Mouse (Mus musculus) layer of hippocampus, adult 2 months (tissue): ENCODE results near the gene Slc5a6. TPM values are rescaled to one million over a fixed set of nuclear protein-coding genes. Genes with fewer than 3 reads are reported as not detected.
A peak's percentile ranks its signal among the peaks of the same experiment; 100 is the strongest.

ENCODE experiments used
- DNase-seq, 2 experiments: peaks; one replicate each; pipeline ENCODE4 v3.0.0; 2022; ENCODE audit warnings: low spot score in 2 of 2
- H3K27ac ChIP-seq: fragments of 200-600 bp; 2 replicates; pipeline ENCODE4 v1.8.1; 2022
- H3K4me3 ChIP-seq: fragments of 200-600 bp; 2 replicates; pipeline ENCODE4 v1.8.1; 2022; ENCODE audit warnings: mild to moderate bottlenecking
- CTCF ChIP-seq: fragments of 200-600 bp; conservative IDR thresholded peaks from 2 replicates; pipeline ENCODE4 v1.8.1; 2022; ENCODE audit warnings: antibody characterized with exemption, mild to moderate bottlenecking, moderate library complexity
- total RNA-seq, 2 experiments: library from RNA; stranded (reverse); gene quantifications; 2 replicates each; pipeline ENCODE4 v1.2.3; 2021

The Slc5a6 gene
- total RNA-seq, 2 experiments from 2014 or later, result 15.0 to 16.1 TPM

GRCm38 (mm10) chr5:31082935-31083625, 34.4 kb upstream of the Slc5a6 start:
- no peak for DNase-seq

GRCm38 (mm10) chr5:31082355-31082754, 33.6 kb upstream of the Slc5a6 start:
- Histone ChIP-seq H3K4me3 (no peak overlapping the region), H3K27ac (peak overlapping the region; percentile 20; the same call in 1 of the 2 replicates)
- peak; percentile 80 for TF ChIP-seq CTCF
- DNase-seq, result peak; percentile 52 to 64

More at GRCm38 (mm10) chr5:31082935-31083625, 34.4 kb upstream of the Slc5a6 start:
- no peak for TF ChIP-seq CTCF
- Histone ChIP-seq H3K4me3 (no peak overlapping the region), H3K27ac (peak overlapping the region; percentile 20; the same call in 1 of the 2 replicates)

- H3K27ac ChIP-seq, result no peak overlapping the region
- TF ChIP-seq CTCF, result peak; percentile 76
- no peak overlapping the region for H3K4me3 ChIP-seq
- DNase-seq, result peak in 1 of 2 experiments; percentile 51
Measured at GRCm38 (mm10) chr5:31081386-31081785, 32.7 kb upstream of the Slc5a6 start.

- Histone ChIP-seq H3K4me3 (no peak overlapping the region; the same call in 1 of the 2 replicates), H3K27ac (peak overlapping the region; percentile 68)
- no peak for DNase-seq
- TF ChIP-seq CTCF, result no peak
Measured at GRCm38 (mm10) chr5:31080795-31081164, 32.1 kb upstream of the Slc5a6 start.

- no peak for TF ChIP-seq CTCF
- Histone ChIP-seq H3K27ac (peak overlapping the region; percentile 68), H3K4me3 (peak overlapping the region; percentile 5; the same call in 1 of the 2 replicates)
- peak; percentile 55 to 68 for DNase-seq
Measured at GRCm38 (mm10) chr5:31080059-31080794, 31.5 kb upstream of the Slc5a6 start.

- Histone ChIP-seq H3K4me3 (no peak overlapping the region), H3K27ac (no peak overlapping the region)
- no peak for DNase-seq
- no peak for TF ChIP-seq CTCF
Measured at GRCm38 (mm10) chr5:31076346-31076745, 27.6 kb upstream of the Slc5a6 start.

- no peak overlapping the region for H3K27ac ChIP-seq
- H3K4me3 ChIP-seq, result no peak overlapping the region
- TF ChIP-seq CTCF, result no peak
- no peak for DNase-seq
Measured at GRCm38 (mm10) chr5:31073176-31073575, 24.5 kb upstream of the Slc5a6 start.

- TF ChIP-seq CTCF, result no peak
- no peak for DNase-seq
- H3K4me3 ChIP-seq, result no peak overlapping the region
- H3K27ac ChIP-seq, result no peak overlapping the region
Measured at GRCm38 (mm10) chr5:31071821-31072220, 23.1 kb upstream of the Slc5a6 start.

GRCm38 (mm10) chr5:31071059-31071458, 22.3 kb upstream of the Slc5a6 start:
- H3K4me3 ChIP-seq, result no peak overlapping the region
- no peak overlapping the region for H3K27ac ChIP-seq
- DNase-seq, result no peak
- TF ChIP-seq CTCF, result no peak

GRCm38 (mm10) chr5:31069810-31070209, 21.1 kb upstream of the Slc5a6 start:
- Histone ChIP-seq H3K4me3 (no peak overlapping the region), H3K27ac (no peak overlapping the region)
- DNase-seq, result no peak
- no peak for TF ChIP-seq CTCF

- TF ChIP-seq CTCF, result no peak
- Histone ChIP-seq H3K27ac (peak overlapping the region; percentile 86; the same call in 1 of the 2 replicates), H3K4me3 (peak overlapping the region; percentile 78)
- DNase-seq, result no peak
Measured at GRCm38 (mm10) chr5:31055216-31056140, 6.8 kb upstream of the Slc5a6 start.
